Mouse (Mus musculus): ENCODE data around the gene Zbtb42.
A peak's percentile ranks its signal among the peaks of the same experiment; 100 is the strongest.

The Zbtb42 gene

GRCm38 (mm10) chr12:112661327-112661605 is 17.4 kb upstream of the Zbtb42 start:
- no peak for DNase-seq (ENCODE audit: low spot score in 2 of 2)

- DNase-seq (ENCODE audit: low spot score in 2 of 2): no peak
Observed at GRCm38 (mm10) chr12:112661851-112662250, 16.8 kb upstream of the Zbtb42 start.

GRCm38 (mm10) chr12:112663303-112663702 is 15.3 kb upstream of the Zbtb42 start:
- DNase-seq (ENCODE audit: low spot score in 2 of 2): no peak

GRCm38 (mm10) chr12:112663716-112664115 is 14.9 kb upstream of the Zbtb42 start:
- no peak for DNase-seq (ENCODE audit: low spot score in 2 of 2)

- no peak for DNase-seq (ENCODE audit: low spot score in 2 of 2)
Observed at GRCm38 (mm10) chr12:112664124-112664523, 14.5 kb upstream of the Zbtb42 start.

GRCm38 (mm10) chr12:112664656-112665055 is 14.0 kb upstream of the Zbtb42 start:
- no peak for DNase-seq (ENCODE audit: low spot score in 2 of 2)

- DNase-seq (ENCODE audit: low spot score in 2 of 2): peak in 1 of 2 experiments; percentile 53
Observed at GRCm38 (mm10) chr12:112665445-112665844, 13.2 kb upstream of the Zbtb42 start.

GRCm38 (mm10) chr12:112665881-112666544 is 12.6 kb upstream of the Zbtb42 start:
- no peak for DNase-seq (ENCODE audit: low spot score in 2 of 2)

GRCm38 (mm10) chr12:112667619-112668297 is 10.9 kb upstream of the Zbtb42 start:
- DNase-seq (ENCODE audit: low spot score in 2 of 2): peak; percentile 69 to 76

GRCm38 (mm10) chr12:112670718-112671393 is 7.8 kb upstream of the Zbtb42 start:
- DNase-seq (ENCODE audit: low spot score in 2 of 2): peak; percentile 73 to 77

GRCm38 (mm10) chr12:112671891-112672290 is 6.7 kb upstream of the Zbtb42 start:
- no peak for DNase-seq (ENCODE audit: low spot score in 2 of 2)

GRCm38 (mm10) chr12:112672744-112673575 is 5.7 kb upstream of the Zbtb42 start:
- DNase-seq (ENCODE audit: low spot score in 2 of 2): peak; percentile 46 to 54

GRCm38 (mm10) chr12:112673576-112674091 is 5.0 kb upstream of the Zbtb42 start:
- DNase-seq (ENCODE audit: low spot score in 2 of 2): peak; percentile 49 to 50

GRCm38 (mm10) chr12:112674132-112675011 is 4.3 kb upstream of the Zbtb42 start, which contains the start of gene Akt1:
Akt1 (minus strand) TSS chr12:112674884.
- DNase-seq (ENCODE audit: low spot score in 2 of 2): peak; percentile 76 to 81

GRCm38 (mm10) chr12:112675245-112676035 is 3.2 kb upstream of the Zbtb42 start:
- DNase-seq (ENCODE audit: low spot score in 2 of 2): peak; percentile 69 to 83

- no peak for DNase-seq (ENCODE audit: low spot score in 2 of 2)
Observed at GRCm38 (mm10) chr12:112677076-112677475, 1.6 kb upstream of the Zbtb42 start.

- DNase-seq (ENCODE audit: low spot score in 2 of 2): no peak
Observed at GRCm38 (mm10) chr12:112677943-112678554, 579 bp upstream of the Zbtb42 start.

- no peak for DNase-seq (ENCODE audit: low spot score in 2 of 2)
Observed at GRCm38 (mm10) chr12:112679027-112679996, 684 bp downstream of the Zbtb42 start.

Measured in heart, adult 9 months (tissue).